Mouse (Mus musculus) adrenal gland, adult (tissue): Measurements from ENCODE around the gene Muc2.

Experiments used
- DNase-seq, 2 experiments: peaks; one replicate each; pipeline ENCODE4 v3.0.0; 2022 to 2023; ENCODE audit warnings: low spot score in 1 of 2; ENCODE audit not compliant: inconsistent age in 2 of 2

Gene Muc2

GRCm38 (mm10) chr7:141758291-141758690, 68.2 kb downstream of the Muc2 start:
- DNase-seq = peak; percentile 33 to 70

GRCm38 (mm10) chr7:141770521-141770920, 80.4 kb downstream of the Muc2 start:
- no peak for DNase-seq

GRCm38 (mm10) chr7:141770988-141771387, 80.8 kb downstream of the Muc2 start:
- DNase-seq = no peak

GRCm38 (mm10) chr7:141772058-141772557, 82.0 kb downstream of the Muc2 start:
- no peak for DNase-seq

GRCm38 (mm10) chr7:141774855-141775254, 84.7 kb downstream of the Muc2 start:
- no peak for DNase-seq

GRCm38 (mm10) chr7:141776199-141776598, 86.1 kb downstream of the Muc2 start:
- DNase-seq = no peak

GRCm38 (mm10) chr7:141788677-141789452, 98.7 kb downstream of the Muc2 start, which contains the start of gene Muc5ac:
Gene Muc5ac (plus strand): TSS chr7:141788972.
- DNase-seq = no peak

GRCm38 (mm10) chr7:141794251-141794650, 104.1 kb downstream of the Muc2 start:
- no peak for DNase-seq

GRCm38 (mm10) chr7:141803206-141803605, 113.1 kb downstream of the Muc2 start:
- no peak for DNase-seq
